Mouse (Mus musculus) heart, adult 9 months (tissue): ENCODE results near the gene Nrm.

Experiments
- DNase-seq, 2 experiments: peaks; one replicate each; pipeline ENCODE4 v3.0.0; 2022; ENCODE audit warnings: low spot score in 2 of 2

Gene Nrm

GRCm38 (mm10) chr17:35861198-35861857 lies at the start of gene Nrm:
Nrm (plus strand) TSS chr17:35861318.
- peak; percentile 92 to 94 for DNase-seq

GRCm38 (mm10) chr17:35812307-35812706 lies 48.8 kb upstream of the Nrm start:
- no peak for DNase-seq

- DNase-seq, result no peak
These were observed 48.4 kb upstream of the Nrm start for GRCm38 (mm10) chr17:35812736-35813135.

- peak; percentile 96 to 97 for DNase-seq
These were observed 47.9 kb upstream of the Nrm start for GRCm38 (mm10) chr17:35813245-35813647.

GRCm38 (mm10) chr17:35813653-35814052 lies 47.5 kb upstream of the Nrm start:
- DNase-seq, result no peak

GRCm38 (mm10) chr17:35814678-35815077 lies 46.4 kb upstream of the Nrm start:
- DNase-seq, result no peak

GRCm38 (mm10) chr17:35815836-35816235 lies 45.3 kb upstream of the Nrm start:
- DNase-seq, result no peak

GRCm38 (mm10) chr17:35816686-35817085 lies 44.4 kb upstream of the Nrm start:
- no peak for DNase-seq

GRCm38 (mm10) chr17:35817226-35817625 lies 43.9 kb upstream of the Nrm start:
- DNase-seq, result no peak

GRCm38 (mm10) chr17:35820111-35820510 lies 41.0 kb upstream of the Nrm start:
- no peak for DNase-seq

- peak; percentile 93 to 96 for DNase-seq
These were observed 39.4 kb upstream of the Nrm start, which contains the start of gene Ier3 for GRCm38 (mm10) chr17:35821439-35822430. Ier3 (plus strand) TSS chr17:35821684.

- DNase-seq, result no peak
These were observed 38.6 kb upstream of the Nrm start for GRCm38 (mm10) chr17:35822564-35822963.

GRCm38 (mm10) chr17:35822964-35823937 lies 37.9 kb upstream of the Nrm start, which contains the start of gene Flot1:
Flot1 (plus strand) TSS chr17:35823230.
- DNase-seq, result peak; percentile 89 to 90

GRCm38 (mm10) chr17:35824402-35824801 lies 36.7 kb upstream of the Nrm start:
- peak in 1 of 2 experiments; percentile 44 for DNase-seq

- no peak for DNase-seq
These were observed 35.8 kb upstream of the Nrm start for GRCm38 (mm10) chr17:35825109-35825850.

GRCm38 (mm10) chr17:35829737-35830136 lies 31.4 kb upstream of the Nrm start:
- peak; percentile 68 to 75 for DNase-seq

- DNase-seq, result no peak
These were observed 28.5 kb upstream of the Nrm start for GRCm38 (mm10) chr17:35832400-35833238.

GRCm38 (mm10) chr17:35833239-35833751 lies 27.8 kb upstream of the Nrm start:
- DNase-seq, result no peak

- DNase-seq, result no peak
These were observed 27.2 kb upstream of the Nrm start for GRCm38 (mm10) chr17:35833894-35834293.
